Mouse (Mus musculus) MEL (cell line): ENCODE data around the gene Pip5k1c.
A peak's percentile ranks its signal among the peaks of the same experiment; 100 is the strongest.

ENCODE experiments used
- CTCF ChIP-seq, 3 experiments: IDR thresholded peaks in 2 of 3; conservative IDR thresholded peaks in 1 of 3; 2 replicates each; pipeline ENCODE4 v1.5.1; 2011 to 2012; ENCODE audit warnings: low read length in 3 of 3, low read depth in 2 of 3, mild to moderate bottlenecking in 2 of 3, improper control_type of control experiment in 1 of 3, inconsistent platforms in 1 of 3, mixed read lengths in 1 of 3, moderate library complexity in 1 of 3; ENCODE audit not compliant: control insufficient read depth in 1 of 3, insufficient read depth in 1 of 3, poor library complexity in 1 of 3, severe bottlenecking in 1 of 3
- EP300 ChIP-seq, 2 experiments: IDR thresholded peaks; 2 replicates each; pipeline ENCODE4 v1.6.1; 2011; ENCODE audit warnings: improper control_type of control experiment in 2 of 2, low read length in 2 of 2, low read depth in 1 of 2, mild to moderate bottlenecking in 1 of 2
- GATA1 ChIP-seq: IDR thresholded peaks from 2 replicates; pipeline ENCODE4 v1.6.1; 2011; ENCODE audit warnings: low read depth, low read length, improper control_type of control experiment
- MEF2A ChIP-seq: IDR thresholded peaks from 2 replicates; pipeline ENCODE4 v1.6.1; 2014; ENCODE audit warnings: low read depth, mild to moderate bottlenecking, inconsistent platforms, low read length, improper control_type of control experiment; ENCODE audit not compliant: poor library complexity, insufficient replicate concordance, severe bottlenecking; ENCODE audit errors: extremely low read depth
- POLR2A ChIP-seq, 2 experiments: IDR thresholded peaks; 2 replicates each; pipeline ENCODE4 v1.6.1; 2011 to 2012; ENCODE audit warnings: low read length in 2 of 2, mild to moderate bottlenecking in 2 of 2, control low read depth in 1 of 2, improper control_type of control experiment in 1 of 2, low read depth in 1 of 2, moderate library complexity in 1 of 2; ENCODE audit not compliant: control insufficient read depth in 1 of 2, insufficient read depth in 1 of 2, poor library complexity in 1 of 2
- RAD21 ChIP-seq: IDR thresholded peaks from 2 replicates; pipeline ENCODE4 v1.6.1; 2011; ENCODE audit warnings: mild to moderate bottlenecking, low read depth, low read length, improper control_type of control experiment
- RCOR1 ChIP-seq: IDR thresholded peaks from 2 replicates; pipeline ENCODE4 v1.6.1; 2012; ENCODE audit warnings: low read depth, mild to moderate bottlenecking, inconsistent platforms, low read length, improper control_type of control experiment
- SIN3A ChIP-seq: IDR thresholded peaks from 2 replicates; pipeline ENCODE4 v1.6.1; 2012; ENCODE audit warnings: low read length, improper control_type of control experiment, inconsistent platforms
- TAL1 ChIP-seq: IDR thresholded peaks from 2 replicates; pipeline ENCODE4 v1.6.1; 2012; ENCODE audit warnings: mild to moderate bottlenecking, inconsistent platforms, low read length, moderate library complexity, mixed read lengths
- TBP ChIP-seq: IDR thresholded peaks from 2 replicates; pipeline ENCODE4 v1.8.0; 2011; ENCODE audit warnings: low read depth, low read length, improper control_type of control experiment
- TCF12 ChIP-seq: IDR thresholded peaks from 2 replicates; pipeline ENCODE4 v1.6.1; 2014; ENCODE audit warnings: low read depth, mild to moderate bottlenecking, inconsistent platforms, low read length, improper control_type of control experiment, moderate library complexity
- USF1 ChIP-seq: IDR thresholded peaks from 2 replicates; pipeline ENCODE4 v1.6.1; 2014; ENCODE audit warnings: low read depth, mild to moderate bottlenecking, inconsistent platforms, low read length, improper control_type of control experiment, moderate library complexity

GRCm38 (mm10) chr10:81341333-81341949 is 48.7 kb downstream of the Pip5k1c start:
- TF ChIP-seq USF1 (no peak), EP300 (IDR thresholded peaks at IDR 0.05; ENCODE audit: low read depth in 1 of 2, low read length in 2 of 2) (no peak), CTCF (IDR thresholded peaks at IDR 0.05 in 2 of 3, conservative IDR thresholded peaks at IDR 0.05 in 1 of 3; ENCODE audit: control insufficient read depth in 1 of 3, insufficient read depth in 1 of 3, low read depth in 2 of 3, low read length in 3 of 3, poor library complexity in 1 of 3, severe bottlenecking in 1 of 3) (peak; percentile 64 to 91 (median 79)), RCOR1 (no peak), SIN3A (no peak), POLR2A (IDR thresholded peaks at IDR 0.05; ENCODE audit: control insufficient read depth in 1 of 2, insufficient read depth in 1 of 2, low read depth in 1 of 2, low read length in 2 of 2, poor library complexity in 1 of 2) (no peak), RAD21 (0 out of 2 replicates have a peak, but pooled peaks have one; percentile 8), TAL1 (no peak), TCF12 (no peak), GATA1 (no peak), TBP (no peak), MEF2A (no peak)
